Mouse (Mus musculus) C2C12 (cell line): ENCODE data around the gene Eef1akmt3. TPM values are rescaled to one million over a fixed set of nuclear protein-coding genes. Genes with fewer than 3 reads are reported as not detected.

ENCODE experiments used
- H3K27me3 ChIP-seq: one replicate; pipeline ENCODE4 v1.6.1; 2011; ENCODE audit not compliant: control insufficient read depth, insufficient read depth, insufficient read length
- H3K36me3 ChIP-seq: one replicate; pipeline ENCODE4 v1.6.1; 2011; ENCODE audit not compliant: control insufficient read depth, insufficient read depth
- H3K4me3 ChIP-seq: one replicate; pipeline ENCODE4 v1.5.1; 2011; ENCODE audit warnings: mild to moderate bottlenecking, control low read depth; ENCODE audit not compliant: poor library complexity, insufficient read depth, severe bottlenecking
- H3K79me2 ChIP-seq: one replicate; pipeline ENCODE4 v1.6.1; 2011; ENCODE audit not compliant: control insufficient read depth, insufficient read depth
- H3K79me3 ChIP-seq: one replicate; pipeline ENCODE4 v1.6.1; 2011; ENCODE audit warnings: low read depth, control low read depth
- H3ac ChIP-seq: one replicate; pipeline ENCODE3; 2011; ENCODE audit warnings: low read depth; ENCODE audit not compliant: control insufficient read depth, insufficient read length
- CEBPB ChIP-seq: IDR thresholded peaks from one replicate; pipeline ENCODE4 v1.6.1; 2011; ENCODE audit warnings: low read depth, mild to moderate bottlenecking, control low read depth, moderate library complexity
- CTCF ChIP-seq: IDR thresholded peaks from one replicate; pipeline ENCODE4 v1.5.1; 2011; ENCODE audit not compliant: control insufficient read depth, insufficient read depth, insufficient read length
- FOSL1 ChIP-seq: IDR thresholded peaks from one replicate; pipeline ENCODE4 v1.8.0; 2011; ENCODE audit warnings: mild to moderate bottlenecking, low read length; ENCODE audit not compliant: poor library complexity, insufficient read depth, severe bottlenecking
- MAX ChIP-seq: IDR thresholded peaks from one replicate; pipeline ENCODE4 v1.6.1; 2011; ENCODE audit warnings: mild to moderate bottlenecking, control low read depth
- MYOD1 ChIP-seq: IDR thresholded peaks from one replicate; pipeline ENCODE4 v1.6.1; 2011; ENCODE audit warnings: low read depth; ENCODE audit not compliant: control insufficient read depth, insufficient read length
- MYOG ChIP-seq: IDR thresholded peaks from one replicate; pipeline ENCODE4 v1.6.1; 2011; ENCODE audit not compliant: control insufficient read depth, insufficient read length; ENCODE audit errors: extremely low read depth
- USF1 ChIP-seq: IDR thresholded peaks from one replicate; pipeline ENCODE4 v1.6.1; 2011; ENCODE audit warnings: low read depth, mild to moderate bottlenecking, control low read depth, moderate library complexity
- polyA plus RNA-seq: library from polyadenylated mRNA; unstranded; fragments of >200 nt; fragmentation: generic; extraction: Trizol; gene quantifications from one replicate; pipeline ENCODE4 v1.2.1, GENCODE M21; 2012; ENCODE audit warnings: missing spikeins

Gene Eef1akmt3
- polyA plus RNA-seq, 1 experiment: 0.22 TPM

DNA sequence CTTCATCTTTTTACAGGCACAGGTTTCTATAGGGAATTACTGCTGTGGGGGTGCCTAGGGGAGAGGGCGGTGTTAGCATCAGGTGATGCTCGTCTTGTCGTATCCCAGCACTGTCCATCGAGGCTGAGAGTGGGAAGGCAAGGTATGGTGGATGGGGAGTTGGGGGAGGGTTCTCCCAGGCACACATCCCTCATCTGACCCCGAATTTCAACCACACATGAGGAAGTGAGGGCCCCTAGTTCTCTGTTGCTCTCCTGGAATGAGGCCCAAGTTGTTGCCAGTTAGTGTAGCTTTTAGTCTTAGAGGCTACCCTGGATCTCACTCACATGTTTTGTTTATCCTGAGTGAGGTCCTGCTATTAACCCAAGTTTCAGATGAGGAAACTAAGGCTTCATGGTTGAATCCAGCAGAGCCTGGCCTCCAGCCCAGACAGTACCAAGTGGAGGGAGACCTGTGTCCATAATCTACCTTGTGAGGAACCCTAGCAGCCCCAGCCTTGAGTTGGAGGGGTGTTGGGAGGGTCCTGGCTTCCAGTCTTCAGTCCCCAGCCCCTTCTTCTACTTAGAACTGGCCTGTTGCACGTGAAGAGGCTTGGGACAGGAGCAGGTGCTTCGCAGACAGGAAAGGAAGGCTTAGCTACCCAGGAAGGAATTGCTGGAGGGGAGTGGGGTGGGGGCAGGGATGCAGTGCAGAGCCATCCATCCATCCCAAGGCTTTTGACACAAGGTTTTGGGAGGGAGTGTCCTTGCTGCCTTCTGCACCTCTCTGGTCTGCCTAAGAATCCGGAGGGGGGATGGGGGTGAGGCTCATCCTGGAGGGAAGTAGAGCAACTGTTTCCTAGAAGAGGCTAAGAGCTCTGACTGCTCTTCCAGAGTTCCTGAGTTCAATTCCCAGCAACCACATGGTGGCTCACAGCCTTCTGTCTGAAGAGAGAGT lies 53.9 kb downstream of the Eef1akmt3 start:
- no peak overlapping the region for H3ac ChIP-seq
- H3K4me3 ChIP-seq: no peak overlapping the region
- peaks cover 64% of the 10 kb centered on the region for H3K79me3 ChIP-seq
- H3K27me3 ChIP-seq: no peaks in the 10 kb centered on the region
- no peak for TF ChIP-seq CTCF
- TF ChIP-seq MYOD1: no peak
- no peak for TF ChIP-seq CEBPB
- peaks cover 93% of the 10 kb centered on the region for H3K79me2 ChIP-seq
- H3K36me3 ChIP-seq: peaks cover 24% of the 10 kb centered on the region

DNA sequence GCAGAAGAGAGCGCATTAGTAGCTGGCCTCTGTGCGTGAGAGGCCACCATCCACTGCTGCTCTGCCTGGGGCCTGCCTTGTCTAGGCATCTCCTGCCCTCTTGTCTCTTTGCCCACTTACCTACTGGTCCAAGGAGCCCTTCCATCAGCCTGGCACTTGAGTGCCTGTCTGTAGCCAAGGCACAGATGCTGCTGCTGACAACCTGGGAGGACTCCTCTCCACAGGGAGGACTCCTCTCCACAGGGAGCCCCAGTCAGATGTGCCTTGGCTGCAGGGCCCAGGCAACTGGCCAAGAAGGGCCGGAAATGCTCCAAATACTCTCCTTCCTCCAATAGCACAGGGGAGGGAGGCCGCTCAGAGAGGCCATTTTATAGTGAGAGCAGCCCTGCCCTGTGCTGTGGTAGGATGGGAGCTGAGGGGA lies 54.8 kb downstream of the Eef1akmt3 start:
- H3ac ChIP-seq: no peak overlapping the region
- peaks cover 18% of the 10 kb centered on the region for H3K36me3 ChIP-seq
- H3K4me3 ChIP-seq: no peak overlapping the region
- no peaks in the 10 kb centered on the region for H3K27me3 ChIP-seq
- peaks cover 93% of the 10 kb centered on the region for H3K79me2 ChIP-seq
- peaks cover 73% of the 10 kb centered on the region for H3K79me3 ChIP-seq
- TF ChIP-seq MYOD1 (no peak), USF1 (no peak), MAX (no peak), FOSL1 (no peak)

DNA sequence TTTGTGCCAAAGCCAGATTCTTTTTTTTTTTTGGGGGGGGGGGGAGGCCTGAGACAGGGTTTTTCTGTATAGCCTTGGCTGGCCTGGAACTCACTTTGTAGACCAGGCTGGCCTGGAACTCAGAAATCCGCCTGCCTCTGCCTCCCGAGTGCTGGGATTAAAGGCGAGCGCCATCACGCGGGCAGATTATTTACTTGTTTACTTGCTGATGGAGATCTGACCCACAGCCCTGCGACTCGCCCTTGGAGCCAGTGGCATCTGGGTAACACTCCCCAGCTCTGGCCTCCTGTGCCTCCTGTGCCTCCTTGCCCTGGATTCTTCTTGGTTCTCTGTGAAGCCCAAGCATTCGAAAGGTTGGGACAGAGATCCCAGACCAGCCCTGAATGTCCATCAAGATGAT lies 55.7 kb downstream of the Eef1akmt3 start:
- H3K27me3 ChIP-seq: no peaks in the 10 kb centered on the region
- H3K79me2 ChIP-seq: peaks cover 93% of the 10 kb centered on the region
- no peak overlapping the region for H3ac ChIP-seq
- H3K79me3 ChIP-seq: peaks cover 78% of the 10 kb centered on the region
- H3K36me3 ChIP-seq: peaks cover 13% of the 10 kb centered on the region
- no peak for TF ChIP-seq FOSL1
- TF ChIP-seq MYOG: no peak
- TF ChIP-seq MAX: no peak
- TF ChIP-seq USF1: no peak
- TF ChIP-seq CEBPB: no peak
- H3K4me3 ChIP-seq: no peak overlapping the region

DNA sequence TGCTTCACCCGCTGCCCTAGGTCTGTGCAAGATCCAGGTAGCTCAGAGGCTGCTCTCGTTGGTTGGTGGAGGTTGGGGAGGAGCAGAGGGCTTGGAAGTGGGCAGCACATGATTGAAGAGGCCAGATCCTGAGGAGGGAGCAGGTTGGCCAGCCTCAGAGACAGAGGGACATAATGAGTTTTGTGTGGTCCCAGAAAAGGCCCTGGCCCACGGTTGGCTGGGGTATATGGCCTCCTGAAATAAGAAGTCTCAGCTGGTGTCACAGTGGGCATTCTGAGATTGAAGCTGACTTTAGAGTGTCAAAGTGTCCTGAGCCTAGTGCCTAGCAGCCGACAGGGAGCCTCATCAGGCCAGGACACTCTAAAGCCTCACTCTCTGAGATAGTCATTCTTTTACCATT lies 56.2 kb downstream of the Eef1akmt3 start:
- Histone ChIP-seq H3ac (no peak overlapping the region), H3K27me3 (no peaks in the 10 kb centered on the region), H3K79me3 (peaks cover 81% of the 10 kb centered on the region), H3K36me3 (peaks cover 13% of the 10 kb centered on the region), H3K4me3 (no peak overlapping the region), H3K79me2 (peaks cover 93% of the 10 kb centered on the region)
- TF ChIP-seq FOSL1 (no peak), CEBPB (no peak), MAX (no peak), CTCF (no peak), USF1 (no peak), MYOD1 (no peak), MYOG (no peak)

DNA sequence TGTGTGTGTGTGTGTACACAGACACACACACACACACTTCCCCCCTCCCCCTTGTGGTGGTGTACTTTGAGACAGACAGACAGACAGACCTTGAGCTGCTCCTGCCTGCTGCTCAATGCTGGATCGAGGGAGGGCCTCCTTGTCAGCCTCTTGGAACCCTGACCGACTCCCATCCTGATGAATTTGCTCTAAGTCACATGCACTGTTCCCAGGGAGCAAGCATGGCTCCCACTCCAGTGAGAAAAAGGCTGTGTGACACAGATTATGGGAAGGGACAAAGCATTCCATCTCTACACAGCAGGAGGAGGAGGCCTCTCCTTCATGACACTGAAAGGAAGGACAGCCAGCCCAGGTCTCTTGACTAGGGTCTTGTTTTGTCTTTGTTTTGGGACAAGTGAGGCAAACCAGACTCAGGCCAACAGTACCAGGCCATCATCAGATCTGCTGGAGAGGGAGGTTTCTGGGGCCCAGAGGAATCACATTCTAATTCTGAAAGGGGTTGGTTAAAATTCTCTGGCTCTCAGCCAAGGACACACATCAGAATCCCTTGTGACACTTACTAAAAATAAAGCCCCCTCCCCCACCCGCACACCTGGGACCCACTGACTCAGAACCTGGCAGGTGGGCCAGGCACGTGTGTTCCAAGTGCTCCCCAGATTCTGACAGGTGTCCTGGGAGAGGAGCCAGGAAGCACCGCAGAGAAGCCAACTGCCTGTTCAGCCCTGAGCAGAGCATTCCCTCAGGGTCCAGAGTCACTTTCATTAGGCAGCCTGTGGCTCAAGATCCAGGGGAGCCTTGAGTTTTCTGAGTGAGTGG lies 56.9 kb downstream of the Eef1akmt3 start:
- H3K36me3 ChIP-seq: peaks cover 13% of the 10 kb centered on the region
- no peak for TF ChIP-seq USF1
- no peak for TF ChIP-seq CEBPB
- no peak for TF ChIP-seq FOSL1
- no peak for TF ChIP-seq CTCF
- no peak for TF ChIP-seq MYOD1
- TF ChIP-seq MAX: no peak
- TF ChIP-seq MYOG: no peak
- peaks cover 98% of the 10 kb centered on the region for H3K79me2 ChIP-seq
- no peak overlapping the region for H3K4me3 ChIP-seq
- peaks cover 86% of the 10 kb centered on the region for H3K79me3 ChIP-seq
- no peaks in the 10 kb centered on the region for H3K27me3 ChIP-seq
- no peak overlapping the region for H3ac ChIP-seq
